Mouse (Mus musculus) liver, embryonic 14.5 days (tissue): ENCODE measurements around the gene Car11. TPM values are rescaled to one million over a fixed set of nuclear protein-coding genes. Genes with fewer than 3 reads are reported as not detected.

Source experiments
- ATAC-seq: fragments of 200-750 bp; cut with Nextera tagmentation; 2 replicates; pipeline ENCODE4 v1.8.0; 2017; ENCODE audit warnings: moderate number of reproducible peaks, mild to moderate bottlenecking, moderate library complexity; ENCODE audit not compliant: insufficient read depth
- DNase-seq, 3 experiments: peaks; one replicate each; pipeline ENCODE4 v3.0.0-alpha.2; 2012 to 2013; ENCODE audit warnings: low read depth in 3 of 3, low spot score in 3 of 3
- H3K27ac ChIP-seq: fragments of 300-500 bp; sonication (generic); 2 replicates; pipeline ENCODE4 v1.5.1; 2014; ENCODE audit warnings: moderate library complexity, mild to moderate bottlenecking, control low read depth, inconsistent platforms
- H3K27me3 ChIP-seq: fragments of 300-500 bp; sonication (generic); 2 replicates; pipeline ENCODE4 v1.6.1; 2014; ENCODE audit warnings: mild to moderate bottlenecking, low read length, moderate library complexity; ENCODE audit not compliant: control insufficient read depth, insufficient read depth
- H3K36me3 ChIP-seq: fragments of 300-500 bp; sonication (generic); replicated peaks from 2 replicates; pipeline ENCODE4 v1.6.1; 2014; ENCODE audit warnings: low read depth; ENCODE audit not compliant: control insufficient read depth, insufficient read depth
- H3K4me1 ChIP-seq, 2 experiments: fragments of 200-500 bp in 1 of 2; fragments of 300-500 bp in 1 of 2; sonication (generic) in 1 of 2; replicated peaks; 2 replicates each; pipeline ENCODE4 v1.6.1; 2012 to 2014; ENCODE audit warnings: antibody characterized with exemption in 1 of 2, inconsistent platforms in 1 of 2, low read length in 1 of 2; ENCODE audit not compliant: control insufficient read depth in 2 of 2, insufficient read depth in 2 of 2
- H3K4me2 ChIP-seq: fragments of 300-500 bp; sonication (generic); 2 replicates; pipeline ENCODE4 v1.6.1; 2014; ENCODE audit warnings: low read depth, mild to moderate bottlenecking, control low read depth, moderate library complexity
- H3K4me3 ChIP-seq, 2 experiments: fragments of 200-500 bp in 1 of 2; fragments of 300-500 bp in 1 of 2; sonication (generic) in 1 of 2; 2 replicates each; pipeline ENCODE4 v1.5.1; 2012 to 2014; ENCODE audit warnings: low read depth in 2 of 2, low read length in 2 of 2, mild to moderate bottlenecking in 2 of 2, control low read depth in 1 of 2, inconsistent platforms in 1 of 2, moderate library complexity in 1 of 2; ENCODE audit not compliant: insufficient read depth in 1 of 2
- H3K9ac ChIP-seq: fragments of 300-500 bp; sonication (generic); replicated peaks from 2 replicates; pipeline ENCODE4 v1.6.1; 2014; ENCODE audit warnings: mild to moderate bottlenecking, control low read depth, moderate library complexity
- H3K9me3 ChIP-seq: fragments of 300-500 bp; sonication (generic); 2 replicates; pipeline ENCODE4 v1.6.1; 2016; ENCODE audit warnings: low read length, mixed read lengths; ENCODE audit not compliant: control insufficient read depth
- CTCF ChIP-seq: IDR thresholded peaks from 2 replicates; pipeline ENCODE4 v1.5.1; 2016; ENCODE audit warnings: antibody characterized with exemption, low read depth, control low read depth
- EP300 ChIP-seq: IDR thresholded peaks from 2 replicates; pipeline ENCODE4 v1.6.1; 2016; ENCODE audit warnings: antibody characterized with exemption, low read depth
- WGBS: fragments of 180-500 bp; shearing (Covaris S2); extraction: QIAGEN DNeasy Blood & Tissue Kit; methylation state at CpG from one replicate; pipeline ENCODE4 v1.1.7; 2014; ENCODE audit not compliant: insufficient replicate concordance; 5-methylcytosine and 5-hydroxymethylcytosine counted together
- polyA plus RNA-seq, 2 experiments: library from polyadenylated mRNA; depleted of rRNA in 1 of 2; stranded (reverse) in 1 of 2; unstranded in 1 of 2; fragments of >200 nt; fragmentation: Nextera tagmentation in 1 of 2; extraction: Ambion mirVana in 1 of 2; gene quantifications; 2 replicates each; pipeline versions ENCODE4 v1.2.1 to v1.2.3; 2012 to 2014

The Car11 gene
- polyA plus RNA-seq, 2 experiments = 0.23 to 0.44 TPM

DNA sequence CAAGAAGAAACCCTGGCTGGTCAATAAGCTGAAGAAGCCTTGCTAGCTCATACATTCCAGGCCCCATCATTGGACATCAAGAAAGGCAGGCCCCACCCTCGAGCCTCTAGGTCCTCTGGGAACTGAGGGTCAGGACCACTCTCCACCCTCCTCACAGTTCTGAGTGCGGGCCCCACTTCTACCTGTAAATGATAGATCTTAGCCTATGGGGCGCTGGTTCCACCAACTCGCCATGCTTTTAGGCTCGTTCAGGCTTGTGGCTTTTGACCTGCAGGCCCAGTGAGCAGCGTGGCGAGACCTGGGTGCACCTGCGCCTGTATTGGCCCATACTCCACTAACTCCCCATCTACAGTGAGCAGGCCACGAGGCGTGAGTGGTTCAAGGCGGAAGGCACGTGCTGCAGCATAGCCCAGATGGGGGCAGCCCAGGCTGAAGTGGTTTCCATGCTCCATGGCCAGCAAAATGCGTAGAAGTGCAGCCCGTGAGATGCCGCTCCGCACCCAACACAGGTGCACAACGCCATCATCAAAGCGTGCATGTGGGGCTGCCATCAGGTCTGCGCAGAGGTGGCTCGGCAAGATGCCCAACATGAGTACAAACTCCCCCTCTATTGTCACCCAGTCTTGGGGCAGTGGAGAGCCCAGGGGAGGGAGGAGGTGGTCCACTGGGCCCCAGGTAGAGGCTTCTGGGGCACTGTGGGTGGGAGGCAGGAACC is 11.0 kb downstream of the Car11 start:
- no peaks in the 10 kb centered on the region for H3K9me3 ChIP-seq
- H3K4me3 ChIP-seq = no peak overlapping the region
- TF ChIP-seq EP300 = no peak
- TF ChIP-seq CTCF = no peak
- H3K36me3 ChIP-seq = peaks cover 12% of the 10 kb centered on the region
- ATAC-seq (no peak), DNase-seq (no peak)
- H3K4me1 ChIP-seq = peaks cover 25 to 30% of the 10 kb centered on the region in 2 experiments
- no peak overlapping the region for H3K9ac ChIP-seq
- 84% methylated on average over 20 of the region's 20 CpGs for WGBS
- H3K27me3 ChIP-seq = no peaks in the 10 kb centered on the region
- no peak overlapping the region for H3K4me2 ChIP-seq
- H3K27ac ChIP-seq = no peak overlapping the region

DNA sequence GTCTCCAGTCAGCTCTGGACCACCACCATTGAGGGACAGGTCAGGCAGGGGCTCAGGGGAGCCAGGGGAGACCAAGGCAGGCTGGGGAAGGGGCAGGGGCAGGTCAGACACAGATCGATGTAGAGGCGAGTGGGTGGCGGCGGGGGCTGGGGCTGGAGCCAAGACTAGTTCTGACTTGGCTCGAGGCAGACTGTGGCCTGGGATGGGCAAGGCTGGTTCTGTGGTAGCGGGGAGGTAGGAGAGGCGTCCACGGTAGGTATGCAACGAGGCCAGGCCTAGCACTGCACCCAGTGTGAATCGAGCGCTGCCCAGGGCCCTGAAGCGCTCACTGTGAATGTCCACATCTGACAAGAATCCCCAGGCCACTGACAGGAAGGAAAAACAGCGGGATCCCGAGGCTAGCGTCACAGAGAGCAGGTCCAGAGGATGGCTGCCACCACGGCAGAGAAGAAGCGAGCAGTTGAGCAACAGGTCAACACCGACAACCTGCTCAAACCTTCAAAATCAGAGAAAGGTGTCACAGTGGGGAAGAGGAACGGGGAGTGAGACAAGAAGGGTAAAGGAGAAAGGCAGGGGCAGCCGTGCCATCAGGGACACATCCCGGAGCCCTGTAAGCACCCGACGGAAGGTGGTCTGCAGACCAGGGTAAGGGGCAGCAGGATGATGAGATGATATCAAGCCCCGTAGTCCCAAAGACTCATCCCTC is 11.8 kb downstream of the Car11 start:
- no peak overlapping the region for H3K27ac ChIP-seq
- H3K27me3 ChIP-seq = no peaks in the 10 kb centered on the region
- peaks cover 12% of the 10 kb centered on the region for H3K36me3 ChIP-seq
- peaks cover 26 to 32% of the 10 kb centered on the region in 2 experiments for H3K4me1 ChIP-seq
- H3K4me2 ChIP-seq = no peak overlapping the region
- TF ChIP-seq EP300 (no peak), CTCF (no peak)
- H3K4me3 ChIP-seq = no peak overlapping the region
- H3K9me3 ChIP-seq = no peaks in the 10 kb centered on the region
- 83% methylated on average over 24 of the region's 24 CpGs for WGBS
- DNase-seq (no peak), ATAC-seq (no peak)
- no peak overlapping the region for H3K9ac ChIP-seq

DNA sequence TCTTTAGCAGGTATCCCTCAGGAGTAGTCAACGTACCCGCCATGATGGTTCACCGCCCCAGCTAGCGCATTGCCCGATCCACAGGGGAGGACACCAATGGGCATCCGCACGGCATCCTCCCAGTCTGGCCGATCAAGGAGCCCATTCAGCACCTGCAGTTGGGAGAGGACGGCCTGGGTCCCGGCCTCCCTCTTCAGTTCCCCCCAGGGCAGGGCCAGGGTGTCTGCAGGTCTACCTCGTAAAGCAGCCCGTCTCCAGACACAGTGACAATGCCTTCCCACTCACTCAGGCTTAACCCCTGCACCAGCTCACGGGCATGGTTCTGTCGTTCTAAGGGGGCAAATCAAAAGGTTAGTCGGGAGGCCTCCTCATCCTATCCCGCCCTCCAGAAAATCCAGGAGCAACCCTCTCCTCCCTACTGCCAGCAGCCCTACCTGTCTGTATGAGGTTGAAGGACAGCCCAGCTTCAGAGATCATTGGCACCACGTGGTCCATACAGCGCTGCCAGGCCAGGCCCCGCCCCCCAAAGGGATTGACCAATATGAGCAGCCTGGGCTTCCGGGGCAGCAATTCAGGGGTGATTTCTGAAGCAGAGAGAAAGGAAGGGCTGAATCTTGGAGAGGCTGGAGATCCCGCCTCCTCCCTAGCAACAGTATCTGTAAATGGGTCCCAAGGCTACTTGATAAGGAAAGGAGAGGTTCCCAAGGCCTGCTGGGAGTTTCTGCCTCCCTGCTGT is 12.5 kb downstream of the Car11 start:
- no peaks in the 10 kb centered on the region for H3K27me3 ChIP-seq
- H3K4me1 ChIP-seq = peaks cover 25 to 31% of the 10 kb centered on the region in 2 experiments
- 85% methylated on average over 21 of the region's 21 CpGs for WGBS
- H3K4me3 ChIP-seq = no peak overlapping the region
- ATAC-seq (no peak), DNase-seq (no peak)
- H3K4me2 ChIP-seq = no peak overlapping the region
- H3K27ac ChIP-seq = no peak overlapping the region
- H3K36me3 ChIP-seq = peaks cover 12% of the 10 kb centered on the region
- no peak overlapping the region for H3K9ac ChIP-seq
- no peaks in the 10 kb centered on the region for H3K9me3 ChIP-seq
- TF ChIP-seq EP300 = no peak
- TF ChIP-seq CTCF = no peak

GRCm38 (mm10) chr7:45713396-45713795 is 13.8 kb downstream of the Car11 start:
- Histone ChIP-seq H3K4me2 (no peak overlapping the region), H3K4me1 (peaks cover 18 to 20% of the 10 kb centered on the region in 2 experiments), H3K36me3 (peaks cover 12% of the 10 kb centered on the region), H3K9ac (no peak overlapping the region), H3K4me3 (no peak overlapping the region), H3K27ac (no peak overlapping the region), H3K9me3 (no peaks in the 10 kb centered on the region), H3K27me3 (no peaks in the 10 kb centered on the region)
- DNase-seq (no peak), ATAC-seq (no peak)
- 88% methylated on average over 16 of the region's 16 CpGs for WGBS
- TF ChIP-seq EP300 (no peak), CTCF (no peak)
